Mouse (Mus musculus): ENCODE measurements around the gene Bcat2.

Bcat2 gene

DNA sequence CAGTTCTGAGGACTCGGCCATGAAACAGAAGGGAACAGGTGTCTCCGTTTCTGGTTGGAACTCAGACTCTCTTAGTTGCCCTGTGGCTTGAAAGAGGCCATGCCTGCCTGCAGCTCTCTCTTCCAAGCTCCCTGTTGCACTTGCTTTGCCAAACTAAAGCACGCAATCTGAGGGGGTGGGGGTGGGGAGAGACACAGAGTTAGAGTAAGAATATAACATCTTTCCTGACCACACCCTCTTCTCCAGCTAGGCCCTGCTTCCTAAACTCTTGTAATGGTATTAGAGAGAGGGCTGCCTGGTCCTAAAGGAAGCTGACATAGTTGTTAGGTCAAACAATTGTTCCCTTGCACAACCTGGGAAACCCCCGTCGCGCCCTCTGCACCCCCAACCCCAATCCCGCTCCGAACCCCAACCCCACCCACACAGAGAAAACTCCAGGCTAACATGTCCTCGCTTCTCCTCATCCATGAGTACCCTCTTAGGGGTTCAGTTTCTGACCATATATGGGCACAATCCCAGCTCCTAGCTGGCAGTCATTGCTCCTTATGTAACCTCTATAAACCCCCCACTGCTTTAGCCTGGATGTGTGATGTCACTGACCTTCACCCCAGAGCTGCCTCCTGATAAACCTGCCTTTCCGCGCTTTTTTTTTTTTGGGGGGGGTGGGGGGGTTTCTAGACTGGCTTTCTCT lies 19.0 kb upstream of the Bcat2 start:
- DNase-seq (ENCODE audit: low spot score in 2 of 2), result no peak

DNA sequence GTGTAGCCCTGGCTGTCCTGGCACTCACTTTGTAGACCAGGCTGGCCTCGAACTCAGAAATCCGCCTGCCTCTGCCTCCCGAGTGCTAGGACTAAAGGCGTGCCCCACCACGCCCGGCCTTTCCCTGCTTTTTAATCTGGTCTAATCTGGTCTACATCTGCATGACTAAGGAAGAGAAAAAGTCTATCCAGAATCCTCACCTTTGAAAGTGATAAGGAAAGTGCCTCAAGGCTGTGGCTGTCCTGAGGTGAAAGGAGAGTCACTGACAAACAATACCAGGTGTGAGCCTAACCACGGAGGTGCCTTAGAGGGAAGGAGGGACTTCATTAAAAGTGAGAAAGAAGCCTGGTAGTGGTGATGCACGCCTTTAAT lies 18.5 kb upstream of the Bcat2 start:
- DNase-seq (ENCODE audit: low spot score in 2 of 2), result no peak

DNA sequence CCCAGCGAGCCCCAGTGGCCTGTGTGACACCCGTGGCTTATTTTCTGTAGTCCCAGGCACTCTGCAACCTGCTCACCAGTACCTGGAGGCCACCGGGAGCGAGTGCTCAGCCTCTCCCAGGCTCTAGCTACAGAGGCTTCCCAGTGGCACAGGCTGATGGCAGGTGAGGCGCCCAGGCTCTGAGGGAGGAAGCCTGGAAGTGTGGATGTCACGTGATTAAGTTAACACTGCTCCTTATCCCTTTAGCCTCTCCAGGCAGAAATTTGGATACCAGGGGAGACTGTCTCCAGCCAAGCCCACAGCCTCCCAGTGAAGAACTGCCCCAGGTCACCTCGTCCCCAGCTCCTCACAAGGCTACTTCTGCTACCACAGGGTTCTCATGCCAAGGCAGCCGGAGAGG lies 16.4 kb upstream of the Bcat2 start:
- no peak for DNase-seq (ENCODE audit: low spot score in 2 of 2)

DNA sequence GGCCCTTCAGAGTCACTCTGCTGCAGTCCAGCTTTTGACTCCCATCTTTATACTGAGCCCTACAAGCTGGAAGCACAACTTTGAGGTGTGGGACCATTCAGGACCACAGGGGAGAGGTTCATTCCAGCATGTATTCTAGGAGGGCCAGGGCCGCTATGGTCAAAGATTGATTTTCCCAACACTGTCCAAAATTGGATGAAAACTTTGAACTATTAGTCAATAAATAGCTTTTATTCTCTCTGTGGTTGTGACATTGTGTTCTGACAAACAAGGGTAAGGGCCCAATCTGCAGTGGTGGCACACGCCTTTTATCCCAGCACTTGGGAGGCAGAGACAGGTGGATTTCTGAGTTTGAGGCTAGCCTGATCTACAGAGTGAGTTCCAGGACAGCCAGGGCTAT lies 16.0 kb upstream of the Bcat2 start:
- no peak for DNase-seq (ENCODE audit: low spot score in 2 of 2)

DNA sequence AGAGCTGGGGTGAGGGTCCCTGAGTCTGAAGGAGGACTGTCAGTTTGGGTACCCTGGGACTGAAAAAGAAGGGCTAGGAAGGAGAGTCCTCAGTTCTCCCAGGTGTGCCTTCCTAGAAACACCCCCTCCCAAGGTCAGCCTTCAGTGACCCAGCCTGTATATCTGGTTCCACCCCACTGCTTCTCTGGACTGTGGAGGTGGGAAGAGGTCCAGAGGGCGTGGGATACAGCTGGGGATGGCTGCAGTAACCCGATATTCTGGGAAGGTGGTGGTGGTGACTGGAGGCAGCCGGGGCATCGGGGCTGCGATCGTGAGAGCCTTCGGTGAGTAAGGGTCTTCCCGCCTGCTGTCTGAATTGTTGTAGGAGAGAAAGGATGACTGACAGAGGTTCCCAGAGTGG lies 15.2 kb upstream of the Bcat2 start, which contains the start of gene Hsd17b14:
Hsd17b14 (plus strand) TSS at position 150 of the 400 bp plus-strand sequence.
- no peak for DNase-seq (ENCODE audit: low spot score in 2 of 2)

DNA sequence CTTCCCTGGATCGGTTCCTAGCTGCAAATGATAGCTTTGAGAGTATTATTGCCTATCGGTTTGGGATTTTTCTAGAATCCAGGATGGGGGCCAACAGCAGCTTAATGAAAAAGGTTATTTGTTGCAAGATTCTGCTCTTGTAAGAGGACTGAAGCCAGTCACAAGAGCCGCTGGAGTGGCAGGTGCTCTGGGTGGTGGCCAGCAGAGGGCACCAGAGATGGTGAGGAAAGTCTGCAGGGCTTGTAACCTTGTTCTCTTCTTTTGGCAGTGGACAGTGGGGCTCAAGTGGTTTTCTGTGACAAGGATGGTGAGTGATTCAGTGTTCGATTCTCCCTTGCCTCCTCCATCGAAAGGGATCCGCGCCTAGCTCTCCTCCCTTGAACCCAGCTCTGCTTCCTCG lies 14.2 kb upstream of the Bcat2 start:
- peak; percentile 79 to 80 for DNase-seq (ENCODE audit: low spot score in 2 of 2)

DNA sequence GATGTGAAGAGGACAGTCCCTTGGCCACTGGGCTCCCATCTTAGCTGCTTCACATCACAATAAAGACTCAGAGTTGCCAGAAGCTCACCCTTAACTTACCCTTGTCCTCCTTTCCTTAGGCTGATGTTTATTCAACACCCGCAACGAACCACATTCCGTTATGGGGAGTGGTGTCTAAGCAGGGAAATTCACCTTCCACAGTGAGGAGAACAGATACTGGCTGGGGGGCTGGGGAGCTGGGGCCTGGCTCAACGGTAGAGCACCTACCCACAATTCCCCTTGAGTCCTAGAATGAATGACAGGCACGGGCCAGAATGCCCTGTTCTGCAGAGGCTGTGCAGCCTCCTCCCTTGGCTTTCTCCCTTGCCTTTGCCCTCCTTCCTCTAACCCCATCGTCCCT lies 11.0 kb upstream of the Bcat2 start:
- DNase-seq (ENCODE audit: low spot score in 2 of 2), result no peak

DNA sequence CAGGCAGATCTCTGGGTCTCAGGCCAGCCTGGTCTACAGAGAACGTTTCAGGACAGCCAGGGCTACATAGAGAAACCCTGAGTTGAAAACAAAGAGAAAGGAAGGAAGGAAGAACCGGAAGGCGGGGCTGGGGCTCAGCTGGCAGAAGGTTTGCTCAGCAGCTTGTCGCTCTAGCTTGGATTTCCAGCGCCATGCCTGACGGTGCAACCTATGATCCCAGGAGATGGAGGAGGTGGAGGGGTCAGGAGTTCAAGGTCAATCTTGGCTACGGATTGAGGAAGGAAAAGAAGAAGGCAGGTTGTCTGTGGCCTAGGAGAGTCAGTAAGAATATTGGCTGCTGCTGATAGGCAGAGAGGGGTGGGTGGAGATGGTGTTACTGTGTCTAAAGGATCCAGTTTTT lies 9.7 kb upstream of the Bcat2 start:
- DNase-seq (ENCODE audit: low spot score in 2 of 2), result no peak

DNA sequence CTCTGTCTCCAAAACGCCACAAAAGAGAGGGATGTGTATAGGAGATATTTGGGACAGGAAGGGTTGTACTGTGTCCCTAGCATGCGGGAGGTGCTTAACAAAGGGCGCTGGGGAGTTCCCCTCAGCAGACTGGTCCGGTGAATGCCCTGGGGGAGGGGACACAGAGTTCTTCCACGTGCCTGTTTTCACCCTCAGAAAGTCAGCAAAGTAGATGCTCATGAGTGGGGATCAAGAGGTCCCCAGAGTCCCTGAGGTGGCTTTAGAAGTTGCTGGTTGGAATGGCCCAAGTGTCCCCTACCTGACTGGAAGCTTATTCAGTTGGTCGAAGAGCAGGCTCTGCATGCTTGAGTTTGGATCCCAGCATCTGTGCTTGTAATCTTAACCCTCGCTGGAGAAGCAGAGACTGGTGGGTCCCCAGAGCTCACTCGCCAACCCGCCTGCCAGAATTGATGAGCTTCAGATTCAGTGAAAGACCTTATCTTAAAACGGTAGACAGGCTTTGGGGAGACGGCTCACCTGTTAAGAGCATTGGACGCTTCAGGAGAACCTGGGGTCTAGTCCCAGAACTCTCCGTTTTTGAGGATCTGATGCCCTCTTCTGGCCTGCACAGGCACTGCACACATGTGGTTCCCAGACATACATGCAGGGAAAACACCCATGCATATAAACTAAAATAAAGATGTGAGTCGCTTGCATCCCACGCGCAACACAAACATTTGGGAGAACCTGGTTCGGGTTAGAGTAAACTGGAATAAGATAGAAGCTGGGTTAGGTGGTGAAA lies 8.9 kb upstream of the Bcat2 start:
- DNase-seq (ENCODE audit: low spot score in 2 of 2), result peak; percentile 91

DNA sequence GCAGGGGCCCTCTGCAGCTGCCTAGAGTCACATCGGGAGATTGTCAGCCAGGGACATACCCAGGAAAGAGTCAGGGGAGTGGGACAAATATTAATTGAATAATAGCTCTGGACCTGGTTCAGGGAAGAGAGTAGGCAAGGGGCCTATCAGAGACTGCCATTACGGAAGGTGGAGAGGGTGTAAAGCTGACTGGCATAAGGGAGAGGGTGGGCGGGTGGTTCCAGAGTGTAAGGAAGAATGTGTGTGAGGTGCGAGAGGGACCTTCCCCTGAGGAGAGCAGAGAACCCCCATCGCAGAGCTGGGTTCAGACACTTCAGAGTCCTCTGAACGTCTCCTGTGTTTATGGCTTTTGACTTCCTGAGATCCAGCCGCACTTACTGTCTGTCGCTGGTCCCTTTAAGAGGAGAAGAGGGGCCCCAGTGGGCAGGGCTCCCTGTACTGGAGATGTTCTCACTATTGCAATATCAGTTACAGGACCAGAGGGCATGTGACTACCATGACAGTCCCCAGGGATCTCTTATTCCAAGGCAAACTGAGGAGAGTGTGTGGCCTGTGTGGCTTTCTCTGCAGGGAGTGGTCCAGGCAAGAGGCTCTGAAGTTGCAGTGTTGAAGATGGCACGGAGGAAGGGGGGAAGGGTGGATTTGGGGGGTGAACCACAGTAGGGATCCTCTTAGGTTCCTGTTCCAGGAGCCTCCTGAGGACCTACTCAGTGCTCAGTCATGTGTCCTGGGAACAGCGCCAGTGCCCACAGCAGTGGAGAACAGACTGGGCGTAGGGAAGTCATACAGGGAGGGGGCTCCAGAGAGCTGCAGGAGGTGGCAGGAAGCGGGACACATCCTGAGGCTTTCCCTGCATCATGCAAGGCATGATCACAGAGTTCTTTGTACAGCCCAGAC lies 8.1 kb upstream of the Bcat2 start:
- DNase-seq (ENCODE audit: low spot score in 2 of 2), result no peak

DNA sequence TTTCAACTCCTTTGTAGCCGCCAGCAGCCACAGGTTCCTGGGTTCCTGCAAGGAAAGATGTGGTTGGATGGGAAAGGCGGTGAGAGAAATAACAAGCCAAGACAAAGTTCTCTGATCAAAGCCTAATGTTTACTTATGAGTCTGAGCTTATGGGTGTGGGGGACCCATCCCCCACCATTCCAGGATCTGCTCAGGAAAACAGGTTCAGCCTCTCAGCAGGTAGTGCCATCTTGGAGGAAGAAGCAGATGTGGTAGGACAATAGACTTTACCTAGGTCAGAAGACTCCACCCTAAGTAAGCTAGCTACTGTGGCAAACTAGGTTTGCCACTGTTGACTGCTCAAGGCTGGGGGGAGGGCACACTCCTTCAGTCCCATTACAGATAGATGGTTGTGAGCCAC lies 5.1 kb upstream of the Bcat2 start:
- DNase-seq (ENCODE audit: low spot score in 2 of 2), result no peak

DNA sequence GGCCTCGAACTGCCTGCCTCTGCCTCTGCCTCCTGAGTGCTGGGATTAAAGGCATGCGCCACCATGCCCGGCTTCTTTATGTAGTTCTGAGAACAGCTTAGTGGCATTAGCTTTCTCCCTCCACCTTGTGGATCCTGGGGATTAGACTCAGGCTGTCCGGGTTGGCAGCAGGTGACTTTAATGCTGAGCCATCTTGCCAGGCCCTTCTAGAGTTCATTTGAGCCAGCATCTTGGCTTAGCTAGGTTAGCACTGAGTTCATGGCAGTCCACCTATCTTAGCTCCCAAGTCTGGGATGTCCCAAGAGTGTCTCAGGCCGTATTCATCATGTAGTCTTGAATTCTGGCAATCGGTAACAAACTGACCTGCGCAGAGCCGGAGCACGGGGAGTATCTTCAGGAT lies 4.5 kb upstream of the Bcat2 start:
- DNase-seq (ENCODE audit: low spot score in 2 of 2), result no peak

DNA sequence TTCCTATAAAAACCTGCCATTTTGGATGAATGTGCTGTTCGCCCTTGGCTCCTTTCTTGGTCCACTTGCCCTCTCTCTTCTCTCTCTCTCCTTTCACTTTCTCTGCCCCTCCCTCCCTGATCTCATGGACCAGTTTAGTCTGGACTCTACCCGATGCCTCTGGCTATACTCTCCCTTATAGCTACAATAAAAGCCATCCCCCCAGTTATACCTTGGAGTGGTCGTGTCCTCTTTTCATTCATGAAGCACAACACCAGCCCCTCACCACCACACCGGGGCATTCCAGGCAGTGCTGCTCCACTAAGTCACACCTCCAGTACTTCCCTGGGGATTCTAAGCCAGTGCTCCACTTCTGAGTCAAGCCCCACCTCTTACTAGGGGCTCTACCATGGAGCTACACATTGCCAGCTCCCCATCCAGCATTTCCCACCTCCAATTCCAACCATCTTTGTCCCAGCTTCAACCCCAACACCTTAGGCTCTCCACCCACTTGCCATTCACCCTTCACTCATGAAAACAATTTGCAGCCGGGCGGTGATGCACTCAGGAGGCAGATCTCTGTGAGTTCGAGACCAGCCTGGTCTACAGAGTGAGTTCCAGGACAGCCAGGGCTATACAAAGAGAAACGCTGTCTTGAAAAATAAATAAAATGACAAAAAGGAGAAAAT lies 2.7 kb upstream of the Bcat2 start:
- DNase-seq (ENCODE audit: low spot score in 2 of 2), result no peak

DNA sequence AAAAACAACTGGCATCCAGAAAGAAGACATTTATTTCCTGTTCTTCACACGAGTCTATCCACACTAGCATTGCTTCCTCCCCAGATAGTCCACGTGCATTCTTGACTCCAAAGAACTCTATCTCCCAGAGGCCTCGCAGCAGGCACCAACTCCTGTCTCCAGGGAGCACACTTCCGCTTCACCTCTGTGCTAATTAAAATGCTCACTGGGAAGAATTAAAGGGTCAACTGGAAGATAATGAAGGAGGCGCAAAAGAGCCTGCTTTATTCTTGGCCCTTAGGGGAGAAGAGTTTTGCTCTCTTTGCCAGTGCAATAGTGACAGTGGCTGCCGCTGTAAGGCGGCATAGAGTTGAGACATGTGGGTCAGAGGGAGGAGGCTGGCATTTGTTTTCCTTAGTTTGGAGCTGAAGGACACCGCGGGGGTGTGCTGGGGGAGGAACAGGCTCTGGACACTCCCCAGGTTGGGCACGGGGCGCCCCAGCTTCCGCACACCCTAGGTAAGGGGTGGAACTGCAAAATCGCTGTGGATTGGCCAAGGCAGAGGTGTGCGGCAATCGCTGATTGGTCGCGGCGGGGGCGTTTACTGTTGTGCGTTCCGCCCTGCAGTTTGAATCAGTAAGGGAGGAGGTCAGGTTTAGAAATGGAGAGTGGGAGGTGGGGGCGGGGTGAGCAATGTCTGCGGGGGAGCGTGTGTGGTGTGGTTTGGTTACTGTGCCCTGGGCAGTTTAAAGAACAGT lies 2.0 kb upstream of the Bcat2 start:
- peak; percentile 89 for DNase-seq (ENCODE audit: low spot score in 2 of 2)

DNA sequence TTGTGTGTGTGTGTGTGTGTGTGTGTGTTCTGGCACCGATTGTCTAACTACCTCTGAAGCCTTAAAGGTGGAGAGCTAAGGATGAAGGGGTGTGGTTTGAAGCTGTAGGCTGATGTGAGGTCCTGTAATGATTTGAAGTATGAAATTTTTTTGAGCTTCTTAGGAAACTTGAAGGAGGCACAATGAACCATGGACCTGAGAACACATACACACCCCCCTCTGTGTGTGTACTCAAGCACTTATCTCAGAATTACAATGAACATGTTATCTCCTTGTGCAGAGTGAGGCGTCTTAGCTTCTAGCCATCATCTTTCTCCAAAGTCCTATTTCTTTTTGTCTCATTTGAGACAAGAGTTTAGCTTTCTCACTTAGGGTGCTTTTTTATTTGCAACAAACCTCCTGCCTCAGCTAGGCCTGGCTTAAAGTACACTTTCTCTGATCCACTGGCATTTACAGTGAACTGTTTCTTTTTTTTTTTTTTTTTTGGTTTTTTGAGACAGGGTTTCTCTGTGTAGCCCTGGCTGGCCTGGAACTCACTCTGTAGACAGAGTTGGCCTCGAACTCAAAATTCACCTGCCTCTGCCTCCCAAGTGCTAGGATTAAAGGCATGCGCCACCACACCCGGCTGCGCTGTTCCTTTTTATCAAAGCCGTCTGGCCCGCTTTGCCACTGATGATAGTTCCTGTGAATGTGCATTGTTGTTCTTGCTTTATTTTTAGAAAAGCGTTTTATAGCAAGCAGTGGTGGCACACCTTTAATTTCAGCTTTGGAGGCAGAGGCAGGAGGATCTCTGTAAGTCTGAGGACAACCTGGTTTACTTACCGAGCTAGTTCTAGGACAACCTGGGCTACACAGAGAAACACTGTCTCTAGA lies 1.1 kb upstream of the Bcat2 start:
- no peak for DNase-seq (ENCODE audit: low spot score in 2 of 2)

DNA sequence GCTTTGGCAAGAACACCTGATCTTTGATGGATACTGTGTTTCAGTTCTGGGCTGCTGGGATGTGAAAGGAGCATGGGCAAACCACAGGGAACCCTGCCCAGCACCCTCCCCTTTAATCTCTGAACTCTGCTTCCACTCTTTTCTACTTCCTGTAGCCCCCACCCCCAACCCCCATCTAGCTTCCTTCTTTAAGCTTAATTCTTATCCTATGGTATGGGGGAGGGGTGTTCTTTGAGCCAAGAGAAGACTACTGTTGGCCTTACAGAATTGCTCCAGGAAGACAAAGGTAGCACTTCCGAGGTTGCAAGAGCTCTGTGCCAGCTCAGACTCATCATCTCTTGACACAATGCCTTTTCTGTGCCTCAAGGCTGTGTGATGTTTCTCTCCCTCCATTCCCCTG lies 2.0 kb downstream of the Bcat2 start:
- no peak for DNase-seq (ENCODE audit: low spot score in 2 of 2)

DNA sequence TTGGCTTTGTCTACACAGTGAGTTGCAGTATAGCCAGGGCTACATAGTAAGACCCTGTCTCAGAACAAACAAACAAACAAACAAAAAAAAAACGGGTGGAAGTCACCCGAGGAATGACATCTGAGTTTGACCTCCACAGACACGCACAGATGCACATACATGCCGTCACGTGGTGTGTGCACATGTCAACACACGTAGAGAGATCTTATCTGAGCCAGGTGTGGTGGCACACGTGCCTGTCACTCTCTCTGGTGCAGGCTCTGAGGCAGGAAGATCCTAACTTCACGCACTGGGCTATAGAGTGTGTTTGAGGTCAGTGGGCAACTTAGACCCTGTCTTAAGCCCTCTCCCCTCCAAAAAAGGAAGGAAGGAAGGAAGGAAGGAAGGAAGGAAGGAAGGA lies 4.0 kb downstream of the Bcat2 start:
- DNase-seq (ENCODE audit: low spot score in 2 of 2), result no peak

DNA sequence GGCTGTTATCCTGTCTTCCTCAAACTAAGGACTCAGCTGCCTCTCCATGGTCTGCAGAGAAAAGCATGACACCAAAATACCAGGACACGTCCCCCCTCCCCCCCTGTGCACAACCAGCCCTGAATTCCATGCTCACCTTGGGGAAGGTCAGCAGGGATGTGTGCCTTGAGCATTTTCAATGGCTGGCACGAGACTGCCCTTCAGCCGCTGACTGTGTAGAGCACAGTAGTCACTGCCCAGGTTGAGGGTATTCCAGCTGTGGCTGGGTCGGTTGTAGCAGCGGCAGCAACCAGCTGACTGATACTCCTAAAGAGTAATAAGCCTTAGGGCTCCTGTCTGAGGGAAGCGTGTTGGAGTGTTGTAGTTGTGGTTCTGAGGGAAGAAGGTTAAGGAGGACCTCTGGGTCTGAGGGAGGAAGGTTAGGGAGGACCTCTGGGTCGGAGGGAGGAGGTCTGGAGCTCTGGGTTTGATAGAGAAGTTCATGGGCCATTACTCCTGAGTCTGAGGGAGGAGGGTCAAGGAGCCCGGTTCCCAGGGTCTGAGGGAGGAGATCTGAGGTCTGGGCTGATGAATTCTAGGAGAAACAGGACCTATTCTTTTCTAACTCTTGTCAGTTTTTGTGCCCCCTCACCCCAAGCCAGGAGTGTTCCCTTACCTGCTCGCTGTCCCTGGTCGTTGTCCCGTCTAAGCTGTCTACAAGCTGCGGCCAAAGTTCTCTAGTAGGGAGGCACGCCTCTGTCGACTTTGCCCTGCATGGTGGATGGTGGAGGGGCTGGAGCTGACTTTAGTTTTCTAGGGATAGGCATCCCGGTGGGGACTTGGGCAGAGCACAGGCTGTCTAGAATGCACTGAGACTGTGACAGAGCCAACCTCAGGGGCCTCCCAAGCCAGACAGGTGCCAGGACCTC lies 4.8 kb downstream of the Bcat2 start:
- no peak for DNase-seq (ENCODE audit: low spot score in 2 of 2)

DNA sequence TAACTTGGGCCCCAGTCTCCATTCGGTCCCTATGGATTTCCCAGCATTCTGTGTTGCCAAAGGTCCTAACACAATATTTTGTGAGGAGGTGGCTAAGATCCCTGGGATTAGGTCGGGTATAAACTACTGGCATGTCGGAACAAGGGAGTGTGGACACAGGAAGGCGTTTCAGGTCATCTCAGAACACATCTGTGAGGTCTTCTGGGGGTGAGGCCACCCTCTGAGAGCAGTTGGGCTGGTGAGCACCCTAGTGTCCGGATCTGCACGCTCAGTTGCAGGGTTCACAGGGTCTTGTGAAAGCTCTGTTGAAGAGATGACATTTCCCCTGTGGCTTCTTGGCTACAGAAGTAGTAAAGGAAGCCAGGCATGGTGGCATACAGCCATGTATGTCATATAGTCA lies 16.0 kb downstream of the Bcat2 start:
- no peak for DNase-seq (ENCODE audit: low spot score in 2 of 2)

All from right cerebral cortex, adult 2 months (tissue).